Mouse (Mus musculus) common myeloid progenitor, adult 5-6 weeks (primary cell): ENCODE results near the gene Wdhd1. TPM values are rescaled to one million over a fixed set of nuclear protein-coding genes. Genes with fewer than 3 reads are reported as not detected.

ENCODE experiments used
- ATAC-seq: replicated peaks from 2 replicates; pipeline ENCODE4 v1.8.0; 2016; ENCODE audit warnings: low read depth, mild to moderate bottlenecking, moderate TSS enrichment, inconsistent platforms; ENCODE audit not compliant: poor library complexity, severe bottlenecking
- total RNA-seq: library from RNA; stranded (forward); fragments of 200-1000, 187-1606 nt; gene quantifications from 2 replicates; pipeline ENCODE4 v1.2.3, GENCODE M21; 2017

The Wdhd1 gene
- total RNA-seq, 1 experiment from 2014 or later = 127 TPM

DNA sequence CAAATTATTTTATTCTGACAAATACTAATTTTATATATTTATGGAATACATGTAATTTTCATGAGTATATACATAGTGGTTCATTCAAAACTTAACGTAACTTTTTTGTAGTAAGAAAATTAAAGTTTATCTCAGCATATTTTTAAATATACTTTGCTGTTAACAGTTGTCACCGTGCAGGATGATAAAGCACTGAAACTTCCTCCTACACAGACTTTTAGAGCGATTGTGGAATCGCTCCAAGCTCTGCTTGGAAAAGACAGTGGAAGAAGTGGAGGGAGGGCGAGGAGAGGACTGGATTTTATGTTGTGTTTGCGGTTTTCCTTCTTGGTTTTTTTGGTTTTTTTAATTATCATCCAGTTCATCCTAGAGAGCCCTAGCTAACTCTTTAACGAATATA, 6.9 kb upstream of the Wdhd1 start:
- 0 out of 2 replicates have a peak, but pooled peaks have one; percentile 52 for ATAC-seq

DNA sequence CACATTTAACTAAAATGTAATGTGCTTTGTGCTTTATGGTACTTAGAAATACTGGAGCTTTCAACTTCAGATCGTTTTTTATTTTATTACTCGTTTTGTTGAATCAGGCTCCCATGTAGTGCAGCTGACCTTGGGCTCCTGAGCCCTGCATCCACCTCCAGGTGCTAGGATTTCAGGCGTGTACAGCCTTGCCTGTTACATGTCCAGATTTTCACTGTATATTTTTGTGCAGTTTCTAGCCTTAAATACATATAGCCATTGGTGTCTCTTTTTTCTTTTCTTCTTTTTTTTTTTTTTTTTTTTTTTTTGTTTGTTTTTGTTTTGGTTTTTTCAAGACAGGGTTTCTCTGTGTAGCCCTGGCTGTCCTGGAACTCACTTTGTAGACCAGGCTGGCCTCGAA, 4.9 kb upstream of the Wdhd1 start:
- ATAC-seq = no peak

- ATAC-seq = no peak
These were observed 2.4 kb upstream of the Wdhd1 start for GRCm38 (mm10) chr14:47279058-47279457.

DNA sequence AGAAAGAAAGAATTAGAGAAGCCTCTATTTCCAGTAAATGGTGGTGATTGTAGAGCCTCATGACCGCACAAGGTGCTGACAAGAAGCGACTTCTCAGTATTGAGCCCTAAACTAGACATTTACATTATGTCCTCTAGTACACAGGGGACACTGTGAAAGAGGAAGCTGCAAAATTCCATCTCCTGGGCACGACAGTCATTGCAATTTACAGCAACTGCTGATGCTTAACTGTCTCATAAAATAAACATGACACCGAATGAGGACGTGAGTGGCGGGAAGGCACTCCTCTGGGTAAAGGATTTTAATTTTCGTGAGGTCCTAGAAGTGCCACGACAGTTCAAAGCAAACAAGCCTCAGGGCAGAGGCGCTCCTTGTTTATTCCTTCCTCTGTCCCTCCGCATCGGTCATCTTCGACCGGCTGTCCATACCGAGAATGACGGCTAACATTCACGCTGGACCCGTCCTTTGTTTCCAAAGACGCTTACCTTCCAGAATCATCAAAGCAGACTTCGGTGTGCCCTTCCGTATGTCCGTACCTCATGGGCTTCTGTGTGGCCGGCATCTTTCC, 537 bp downstream of the Wdhd1 start:
- ATAC-seq = peak; percentile 55

- no peak for ATAC-seq
These were observed 1.2 kb downstream of the Wdhd1 start for GRCm38 (mm10) chr14:47275417-47275816.

- ATAC-seq = no peak
These were observed 2.9 kb downstream of the Wdhd1 start for GRCm38 (mm10) chr14:47273751-47274150.

- no peak for ATAC-seq
These were observed 7.0 kb downstream of the Wdhd1 start for GRCm38 (mm10) chr14:47269706-47270105.

- no peak for ATAC-seq
These were observed 7.6 kb downstream of the Wdhd1 start for GRCm38 (mm10) chr14:47269056-47269455.

DNA sequence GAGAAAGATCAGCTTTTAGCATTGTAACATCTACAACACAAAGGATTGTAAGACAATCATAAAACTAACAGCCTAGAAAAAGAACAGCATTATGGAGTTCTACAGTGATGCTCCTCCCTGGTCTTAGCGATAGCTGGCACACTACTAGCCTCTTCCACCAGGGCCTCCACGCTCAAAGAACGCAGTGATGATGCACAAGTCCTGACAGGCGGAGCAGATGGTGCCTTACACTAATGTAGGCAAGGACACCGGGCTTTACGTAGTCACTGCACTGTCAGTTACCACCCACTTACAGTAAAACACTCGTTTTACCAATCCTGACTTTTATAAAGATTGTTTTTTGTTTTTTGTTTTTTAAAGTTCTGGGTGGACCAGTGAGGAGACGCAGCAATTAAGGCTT, 10.8 kb downstream of the Wdhd1 start:
- no peak for ATAC-seq

GRCm38 (mm10) chr14:47264866-47265265, 11.8 kb downstream of the Wdhd1 start:
- ATAC-seq = no peak

DNA sequence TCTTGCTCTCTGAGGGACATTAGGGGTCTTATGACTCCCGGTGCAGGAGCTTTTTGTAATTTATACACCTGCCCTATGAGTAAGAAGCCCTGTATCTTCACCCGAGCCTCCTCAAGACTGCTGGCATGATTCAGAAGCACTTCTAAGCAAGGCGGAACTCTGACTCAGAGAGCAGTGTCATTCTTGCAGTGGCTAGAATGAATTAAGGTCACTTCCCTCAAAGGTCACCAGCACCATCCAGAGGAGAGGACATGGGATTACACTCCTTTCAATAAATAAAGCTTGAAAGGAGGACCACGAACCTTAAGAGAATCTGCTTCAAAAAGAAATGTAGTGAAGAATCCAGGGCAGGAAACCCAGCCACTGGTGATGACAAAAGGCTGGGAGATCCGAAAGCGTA, 26.8 kb downstream of the Wdhd1 start:
- ATAC-seq = no peak

- no peak for ATAC-seq
These were observed 33.9 kb downstream of the Wdhd1 start for GRCm38 (mm10) chr14:47242753-47243152.

DNA sequence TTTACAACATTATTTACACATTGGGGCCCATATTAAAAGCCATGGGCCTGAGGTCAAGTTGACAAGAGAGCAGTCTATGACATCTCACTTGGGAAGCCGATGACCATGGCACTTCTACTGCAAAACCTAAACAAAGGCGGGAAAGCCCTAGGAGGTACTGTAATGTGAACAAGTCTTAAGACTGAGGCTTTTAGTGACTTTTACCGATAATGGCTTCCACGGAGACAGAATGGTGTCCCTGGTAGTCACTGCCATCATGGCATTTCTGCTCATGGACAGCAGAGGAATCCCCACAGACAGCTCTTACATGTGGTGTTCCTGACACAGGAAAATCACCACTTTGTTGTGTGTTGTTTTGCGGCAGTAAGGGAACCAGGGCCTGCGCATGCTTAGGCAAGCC, 35.6 kb downstream of the Wdhd1 start:
- ATAC-seq = peak; percentile 11; the same call in 1 of the 2 replicates

DNA sequence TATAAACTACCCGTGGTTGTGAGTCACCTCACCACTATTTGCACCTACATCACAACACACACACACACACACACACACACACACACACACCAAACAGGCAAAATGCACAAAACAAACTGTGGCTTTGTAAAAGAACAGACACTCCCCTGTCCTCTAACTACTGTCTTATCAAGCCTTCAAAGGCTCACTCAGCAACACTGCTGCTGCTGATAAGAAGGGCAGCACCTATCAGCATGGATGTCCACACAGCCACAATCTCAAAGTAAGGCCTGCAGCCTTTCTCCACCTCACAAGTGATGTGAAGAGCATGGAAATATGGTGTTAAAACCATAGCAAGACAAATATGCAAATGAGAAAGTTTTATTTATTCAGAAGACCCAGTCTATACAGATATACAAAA, 36.1 kb downstream of the Wdhd1 start:
- peak; percentile 95 for ATAC-seq

DNA sequence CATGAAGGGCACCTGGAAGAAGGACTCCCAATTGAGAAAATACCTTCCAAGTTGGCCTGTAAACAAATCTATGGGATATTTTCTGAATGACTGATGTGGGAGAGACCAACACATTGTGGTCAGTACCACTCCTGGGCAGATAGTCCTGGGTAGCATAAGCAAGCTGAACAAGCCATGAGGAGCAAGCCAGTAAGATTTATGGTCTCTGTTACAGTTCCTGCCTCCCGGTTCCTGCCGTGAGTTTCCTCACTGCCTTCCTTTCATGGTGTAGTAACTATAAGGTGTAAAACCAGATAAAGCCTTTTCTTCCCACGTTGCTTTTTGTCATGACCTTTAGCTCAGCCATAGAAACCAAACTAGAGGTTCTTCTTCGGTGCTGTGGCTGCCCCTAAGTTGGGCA, 39.4 kb downstream of the Wdhd1 start:
- ATAC-seq = no peak

DNA sequence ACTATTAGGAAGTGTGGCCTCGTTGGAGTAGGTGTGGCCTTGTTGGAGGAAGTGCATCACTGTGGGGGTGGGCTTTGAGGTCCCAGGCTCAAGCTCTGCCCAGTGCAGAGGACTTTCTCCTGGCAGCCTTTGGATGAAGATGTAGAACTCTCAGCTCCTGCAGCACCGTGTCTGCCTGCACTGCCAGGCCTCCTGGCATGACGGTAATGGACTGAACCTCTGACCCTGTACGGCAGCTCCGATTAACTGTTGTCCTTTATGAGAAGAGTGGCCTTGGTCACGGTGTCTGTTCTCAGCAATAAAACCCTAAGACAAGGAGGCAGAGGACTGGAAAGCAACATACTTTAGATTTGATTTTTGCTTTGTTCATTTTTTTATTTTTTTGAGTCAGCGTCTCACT, 40.2 kb downstream of the Wdhd1 start:
- no peak for ATAC-seq

DNA sequence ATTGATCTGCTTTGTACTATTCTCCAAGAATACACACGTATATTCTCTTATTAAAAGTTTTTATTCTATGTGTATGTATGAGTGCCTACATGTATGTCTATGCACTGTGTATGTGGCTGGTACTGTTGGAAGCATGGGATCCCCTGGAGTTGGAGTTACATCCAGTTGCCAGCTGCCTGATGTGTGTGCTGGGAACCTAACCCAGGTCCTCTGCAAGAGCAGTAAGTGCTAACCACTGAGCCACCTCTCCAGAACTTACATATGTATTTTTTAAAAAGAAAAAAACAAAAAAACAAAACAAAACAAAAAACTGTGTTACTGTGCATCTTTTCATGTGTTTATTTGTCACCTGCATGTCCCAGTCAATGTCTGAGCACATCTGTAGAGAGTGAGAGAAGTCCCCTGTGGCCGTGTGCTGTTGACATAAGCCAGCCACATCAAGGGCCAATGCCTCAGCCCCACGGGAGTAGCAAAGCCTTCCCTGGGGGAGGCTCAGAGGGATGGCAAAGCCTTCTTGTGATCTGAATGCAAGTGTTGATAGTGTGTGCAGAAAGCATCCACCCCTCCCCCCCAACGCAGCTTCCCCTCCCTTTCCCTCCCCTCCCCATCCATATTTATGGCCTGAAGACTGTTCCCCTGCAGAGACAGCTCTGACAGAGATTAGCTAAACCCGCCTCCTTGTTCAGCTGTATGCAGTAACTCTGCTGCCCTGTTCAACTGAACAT, 42.0 kb downstream of the Wdhd1 start:
- 0 out of 2 replicates have a peak, but pooled peaks have one; percentile 8 for ATAC-seq

- ATAC-seq = no peak
These were observed 42.6 kb downstream of the Wdhd1 start for GRCm38 (mm10) chr14:47234032-47234431.

GRCm38 (mm10) chr14:47233602-47234001, 43.1 kb downstream of the Wdhd1 start:
- ATAC-seq = peak; percentile 52; the same call in 1 of the 2 replicates

DNA sequence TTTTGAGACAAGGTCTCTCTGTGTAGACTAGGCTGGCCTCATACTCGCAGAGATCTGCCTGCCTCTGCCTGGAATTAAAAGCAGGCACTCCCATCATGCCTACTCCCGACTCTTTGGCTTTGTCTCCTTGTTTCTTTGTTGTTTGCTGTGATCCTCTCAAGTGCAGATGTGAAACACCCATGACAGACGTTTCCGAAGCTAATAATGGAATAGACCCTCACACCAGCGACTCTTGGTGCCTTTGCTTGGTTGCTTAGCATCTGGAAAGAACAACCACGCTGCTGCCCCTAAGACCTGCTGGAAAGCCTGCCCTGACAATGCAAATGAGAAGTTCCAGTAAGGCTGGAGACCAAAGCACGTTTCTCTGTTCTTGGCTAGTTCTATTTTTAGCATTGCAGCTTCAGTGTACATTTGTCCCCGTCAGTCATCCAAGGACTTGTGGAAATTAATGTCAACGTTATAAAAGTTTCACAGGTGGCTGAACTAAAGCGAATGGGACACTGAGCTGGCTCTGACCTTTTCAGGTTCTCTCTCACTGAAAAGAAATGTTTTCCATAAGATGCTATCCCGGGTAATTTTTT, 46.8 kb downstream of the Wdhd1 start:
- ATAC-seq = no peak

- no peak for ATAC-seq
These were observed 50.7 kb downstream of the Wdhd1 start for GRCm38 (mm10) chr14:47225931-47226330.
